ENCODE assay signal across 27 mouse cellular contexts in the genomic region with DNA sequence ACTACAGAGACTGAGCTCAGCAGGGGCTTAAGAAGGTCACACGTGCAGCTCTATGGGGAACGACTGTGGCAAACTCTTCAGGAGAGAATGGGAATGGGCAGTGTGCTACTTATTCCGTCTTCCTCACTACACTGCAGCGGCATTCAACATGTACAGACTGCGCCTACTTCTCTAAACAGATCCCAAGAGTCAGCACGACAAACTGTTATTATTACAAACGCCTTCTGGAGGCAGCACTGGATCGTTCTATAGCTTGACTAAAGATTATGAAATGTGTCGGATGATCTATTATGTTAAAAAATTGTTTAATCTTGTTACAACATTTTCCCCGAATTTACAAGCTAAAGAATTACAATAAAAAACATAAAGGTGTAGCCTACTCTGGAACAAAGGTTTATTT. TPM values are rescaled to one million over a fixed set of nuclear protein-coding genes. Genes with fewer than 3 reads are reported as not detected.
DNase-seq lines count a peak whose midpoint lies in the region; ATAC-seq and TF ChIP-seq lines count a peak whose summit lies in the region.
"Had no signal": no experiment of that assay in that cellular context is flagged by ENCODE, and none has a peak within 500 bp of the region (broad histone marks: within the 10 kb centered on the region; RNA-seq: fewer than 3 reads in every experiment).

No protein-coding gene starts in this region.

- no peak overlapping the region for H3K4me2 ChIP-seq in midbrain, embryonic 14.5 days (ENCODE audit: low read length)
- H3K4me2 ChIP-seq: embryonic facial prominence, embryonic 13.5 days; forebrain, embryonic 13.5 days; heart, embryonic 11.5 days; kidney, embryonic 15.5 days; liver, embryonic 15.5 days had no signal

- H3K27me3 ChIP-seq in midbrain, embryonic 14.5 days (ENCODE audit: control insufficient read depth, insufficient read depth, low read length) = no peaks in the 10 kb centered on the region
- H3K27me3 ChIP-seq in midbrain, embryonic 10.5 days (ENCODE audit: low read depth, poor library complexity, severe bottlenecking) = no peaks in the 10 kb centered on the region
- H3K27me3 ChIP-seq: CH12.LX; embryonic facial prominence, embryonic 13.5 days; forebrain, embryonic 13.5 days; kidney, embryonic 15.5 days; liver, embryonic 15.5 days; Patski had no signal

- no peak overlapping the region for H3K9ac ChIP-seq in midbrain, embryonic 14.5 days (replicated peaks; ENCODE audit: low read length)
- H3K9ac ChIP-seq: embryonic facial prominence, embryonic 13.5 days; forebrain, embryonic 13.5 days; kidney, embryonic 15.5 days; liver, embryonic 15.5 days had no signal

- H3K4me1 ChIP-seq in midbrain, embryonic 14.5 days (ENCODE audit: control insufficient read depth, insufficient read depth, low read length) = no peaks in the 10 kb centered on the region
- H3K4me1 ChIP-seq in midbrain, embryonic 10.5 days = no peaks in the 10 kb centered on the region
- H3K4me1 ChIP-seq: embryonic facial prominence, embryonic 13.5 days; forebrain, embryonic 13.5 days; kidney, embryonic 15.5 days; limb, embryonic 10.5 days; liver, embryonic 15.5 days had no signal

- DNase-seq in layer of hippocampus, adult 2 months (ENCODE audit: low spot score in 2 of 2) = peak; percentile 16
- no peak for DNase-seq in layer of hippocampus, adult 8-10 months (ENCODE audit: low spot score in 2 of 2)
- DNase-seq in midbrain, embryonic 14.5 days = peak; percentile 22
- no peak for DNase-seq in midbrain, embryonic 10.5 days (ENCODE audit: low spot score)
- DNase-seq in right cerebral cortex, postnatal 14 days = peak; percentile 12
- DNase-seq in right cerebral cortex, postnatal 25 days = no peak
- no peak for DNase-seq in gastrocnemius, adult 18-20 months (ENCODE audit: low spot score)
- DNase-seq: adrenal gland, adult 8-10 months; B cell, adult 2 months; gastrocnemius, postnatal 14 days; heart, adult 11 months; kidney, adult 11 months; liver; thymus, adult 18-20 months; thymus, postnatal 36 days had no signal

- TF ChIP-seq CTCF in layer of hippocampus, adult 2 months (conservative IDR thresholded peaks at IDR 0.05) = peak; percentile 49

- H3K36me3 ChIP-seq in midbrain, embryonic 14.5 days (ENCODE audit: control insufficient read depth, insufficient read depth, low read length) = peaks cover 22% of the 10 kb centered on the region
- peaks cover 73% of the 10 kb centered on the region for H3K36me3 ChIP-seq in midbrain, embryonic 10.5 days

- no peak overlapping the region for H3K4me3 ChIP-seq in layer of hippocampus, adult 2 months
- no peak overlapping the region for H3K4me3 ChIP-seq in midbrain, embryonic 14.5 days (replicated peaks; ENCODE audit: low read depth, low read length)
- no peak overlapping the region for H3K4me3 ChIP-seq in midbrain, embryonic 10.5 days
- H3K4me3 ChIP-seq: embryonic facial prominence, embryonic 13.5 days; erythroblast, embryonic 14.5 days; forebrain, embryonic 13.5 days; kidney, embryonic 15.5 days; limb, embryonic 10.5 days; liver, embryonic 15.5 days; myocyte had no signal

- no peak overlapping the region for H3K27ac ChIP-seq in layer of hippocampus, adult 2 months
- H3K27ac ChIP-seq in midbrain, embryonic 14.5 days (replicated peaks; ENCODE audit: low read depth, low read length) = no peak overlapping the region
- no peak overlapping the region for H3K27ac ChIP-seq in midbrain, embryonic 10.5 days (replicated peaks)
- H3K27ac ChIP-seq: embryonic facial prominence, embryonic 13.5 days; forebrain, embryonic 13.5 days; kidney, embryonic 15.5 days; limb, embryonic 10.5 days; liver, embryonic 15.5 days; macrophage had no signal

- no peak for ATAC-seq in midbrain, embryonic 14.5 days (ENCODE audit: low FRiP score, low TSS enrichment)
- ATAC-seq: Patski had no signal

- WGBS in midbrain, embryonic 14.5 days = 80% methylated on average over 10 of the region's 10 CpGs
- 87% methylated on average over 10 of the region's 10 CpGs for WGBS in midbrain, embryonic 10.5 days

- no peaks in the 10 kb centered on the region for H3K9me3 ChIP-seq in midbrain, embryonic 14.5 days (ENCODE audit: control insufficient read depth, low read length)
- H3K9me3 ChIP-seq in midbrain, embryonic 10.5 days (replicated peaks) = no peaks in the 10 kb centered on the region
- H3K9me3 ChIP-seq: embryonic facial prominence, embryonic 13.5 days; forebrain, embryonic 13.5 days; G1E; kidney, embryonic 15.5 days; limb, embryonic 10.5 days; liver, embryonic 15.5 days had no signal

RNA-seq across cellular contexts. Expression of a gene that starts 42.8 kb away (rescaled TPM):
- total RNA-seq in layer of hippocampus, adult 2 months (2021) = 10 to 100 TPM; 14.3 to 19.6 TPM
- 10 to 100 TPM; 14.7 to 24.0 (median 20.5) TPM for total RNA-seq in layer of hippocampus, adult 8-10 months (2022)
- polyA plus RNA-seq in midbrain, embryonic 14.5 days (2014; fragmentation: Nextera tagmentation; extraction: Ambion mirVana) = 26.1 and 36.4 TPM in 2 replicates
- 39.6 and 44.9 TPM in 2 replicates for polyA plus RNA-seq in midbrain, embryonic 10.5 days (2016; fragmentation: Nextera tagmentation; extraction: Ambion mirVana)
- total RNA-seq in gastrocnemius, adult 18-20 months (2021) = 1 to 10 TPM; 7.3 to 7.7 TPM

Comparison
In these comparisons a context has a peak if more than half of its experiments do, and no peak if none do; other contexts are left out.
1. DNase-seq: peak in layer of hippocampus, adult 2 months (2 of 2), midbrain, embryonic 14.5 days (single experiment) and right cerebral cortex, postnatal 14 days (single experiment); none in layer of hippocampus, adult 8-10 months (0 of 2), midbrain, embryonic 10.5 days (single experiment), right cerebral cortex, postnatal 25 days (single experiment) and gastrocnemius, adult 18-20 months (single experiment).